Comparison of ENCODE assay signal across 8 mouse cellular contexts in genomic region chr5:118244606-118245443, GRCm38 (mm10). TPM values are rescaled to one million over a fixed set of nuclear protein-coding genes. Genes with fewer than 3 reads are reported as not detected.
DNase-seq lines count a peak whose midpoint lies in the region; ATAC-seq and TF ChIP-seq lines count a peak whose summit lies in the region.

Gene Rnft2, minus strand, starts transcription at chr5:118245116.
Gene 2410131K14Rik, plus strand, starts transcription at chr5:118245227.

- intact Hi-C loops in gastrocnemius, adult 2 months (cut with DNase I), result no loop called here
- intact Hi-C loops in left cerebral cortex, adult 2 months (cut with DNase I), result loop anchor here (2.0 kb wide), 1 partner anchor 74 kb away; no protein-coding TSS in a partner anchor

- H3K27me3 ChIP-seq in hindbrain, postnatal 0 days (ENCODE audit: insufficient read depth, low read length), result no peaks in the 10 kb centered on the region

- H3K9me3 ChIP-seq in hindbrain, postnatal 0 days (ENCODE audit: low read length), result no peaks in the 10 kb centered on the region

- peak; percentile 100 for DNase-seq in ZHBTc4 (ENCODE audit: low read depth, low spot score)
- peak; percentile 100 for DNase-seq in gastrocnemius, adult 2 months
- DNase-seq in hindbrain, postnatal 0 days (ENCODE audit: low spot score), result peak; percentile 99
- peak; percentile 100 for DNase-seq in left cerebral cortex, adult 2 months (ENCODE audit: extremely low spot score in 1 of 2, low spot score in 2 of 2)
- peak; percentile 100 for DNase-seq in right cerebral cortex, adult 2 months (ENCODE audit: low spot score in 2 of 2)
- peak; percentile 100 for DNase-seq in urinary bladder, postnatal 14 days (ENCODE audit: low spot score)

- H3K4me1 ChIP-seq in hindbrain, postnatal 0 days (ENCODE audit: insufficient read depth, low read length), result no peaks in the 10 kb centered on the region

- H3K9ac ChIP-seq in hindbrain, postnatal 0 days (replicated peaks; ENCODE audit: low read length), result peak within 1 kb of the TSS; percentile 71

- peak within 1 kb of the TSS; percentile 94 for H3K27ac ChIP-seq in gastrocnemius, adult 2 months
- H3K27ac ChIP-seq in hindbrain, postnatal 0 days, result peak within 1 kb of the TSS; percentile 85
- peak within 1 kb of the TSS; percentile 96 for H3K27ac ChIP-seq in left cerebral cortex, adult 2 months

- WGBS in hindbrain, postnatal 0 days, result under 1% methylated on average over 67 of the region's 68 CpGs

- H3K36me3 ChIP-seq in hindbrain, postnatal 0 days (ENCODE audit: insufficient read depth, low read length), result peaks cover 21% of the 10 kb centered on the region; the same call in 1 of the 2 replicates

- H3K4me2 ChIP-seq in hindbrain, postnatal 0 days (ENCODE audit: low read depth, low read length), result peak within 1 kb of the TSS; percentile 74

- no peak for TF ChIP-seq CTCF in gastrocnemius, adult 2 months (IDR thresholded peaks at IDR 0.05)
- peak; percentile 10; the same call in 1 of the 2 replicates for TF ChIP-seq CTCF in hindbrain, postnatal 0 days (IDR thresholded peaks at IDR 0.05; ENCODE audit: low read depth)
- no peak; the same call in none of the 2 replicates for TF ChIP-seq CTCF in left cerebral cortex, adult 2 months (IDR thresholded peaks at IDR 0.05)

- H3K4me3 ChIP-seq in gastrocnemius, adult 2 months, result peak within 1 kb of the TSS; percentile 74
- peak within 1 kb of the TSS; percentile 51 for H3K4me3 ChIP-seq in hindbrain, postnatal 0 days (ENCODE audit: low read length)
- peak within 1 kb of the TSS; percentile 56 for H3K4me3 ChIP-seq in left cerebral cortex, adult 2 months

- ATAC-seq in common myeloid progenitor, adult 5-6 weeks (replicated peaks; ENCODE audit: low read depth, poor library complexity, severe bottlenecking), result peak; percentile 100
- ATAC-seq in hindbrain, postnatal 0 days, result peak; percentile 99
- peak; percentile 99 for ATAC-seq in megakaryocyte, adult 5-6 weeks (ENCODE audit: poor library complexity, severe bottlenecking)

RNA-seq across cellular contexts. Expression of gene Rnft2, which starts in this region (rescaled TPM):
- total RNA-seq in common myeloid progenitor, adult 5-6 weeks (2017), result 0.05 TPM in 1 of 2 replicates, not detected in the other
- 1 to 10 TPM in 1 of 2 experiments, under 1 TPM in 1; 0.89 to 1.3 TPM for total RNA-seq in gastrocnemius, adult 2 months (2021)
- total RNA-seq in hindbrain, postnatal 0 days (2014; rRNA removed), result 108 and 114 TPM in 2 replicates
- 11.3 TPM in 2 replicates for polyA plus RNA-seq in hindbrain, postnatal 0 days (2015; fragmentation: Nextera tagmentation; extraction: Ambion mirVana)
- 10 to 100 TPM; 65.1 to 78.8 TPM for total RNA-seq in left cerebral cortex, adult 2 months (2021)
- total RNA-seq in megakaryocyte, adult 5-6 weeks (2015), result 0.11 and 0.50 TPM in 2 replicates
- 1.5 TPM in 1 of 2 replicates, not detected in the other for total RNA-seq in megakaryocyte, adult 5-6 weeks (2017)

RNA-seq across cellular contexts. Expression of gene 2410131K14Rik, which starts in this region (rescaled TPM):
- 1.8 and 1.9 TPM in 2 replicates for total RNA-seq in common myeloid progenitor, adult 5-6 weeks (2017)
- 1 to 10 TPM; 3.5 to 5.4 TPM for total RNA-seq in gastrocnemius, adult 2 months (2021)
- total RNA-seq in hindbrain, postnatal 0 days (2014; rRNA removed), result 30.4 and 31.9 TPM in 2 replicates
- polyA plus RNA-seq in hindbrain, postnatal 0 days (2015; fragmentation: Nextera tagmentation; extraction: Ambion mirVana), result 16.5 and 18.0 TPM in 2 replicates
- total RNA-seq in left cerebral cortex, adult 2 months (2021), result 10 to 100 TPM; 13.3 to 14.9 TPM
- total RNA-seq in megakaryocyte, adult 5-6 weeks (2015), result 1.8 and 1.9 TPM in 2 replicates
- total RNA-seq in megakaryocyte, adult 5-6 weeks (2017), result 4.3 TPM in 2 replicates

Comparison
In these comparisons a context has a peak if more than half of its experiments do, and no peak if none do; other contexts are left out.
1. Peak in every context shown above with its lines: DNase-seq, ATAC-seq, H3K4me3 ChIP-seq and H3K27ac ChIP-seq.
2. RNA of gene Rnft2 (total RNA-seq): 108 to 114 TPM in hindbrain, postnatal 0 days and 65.1 to 78.8 TPM in left cerebral cortex, adult 2 months; 0.11 to 1.5 TPM in megakaryocyte, adult 5-6 weeks, 0.89 to 1.3 TPM in gastrocnemius, adult 2 months and 0.05 TPM in common myeloid progenitor, adult 5-6 weeks; every median in the first group is over 10 times any median in the second.